Comparison of ENCODE assay signal across 8 mouse cellular contexts in the genomic region with DNA sequence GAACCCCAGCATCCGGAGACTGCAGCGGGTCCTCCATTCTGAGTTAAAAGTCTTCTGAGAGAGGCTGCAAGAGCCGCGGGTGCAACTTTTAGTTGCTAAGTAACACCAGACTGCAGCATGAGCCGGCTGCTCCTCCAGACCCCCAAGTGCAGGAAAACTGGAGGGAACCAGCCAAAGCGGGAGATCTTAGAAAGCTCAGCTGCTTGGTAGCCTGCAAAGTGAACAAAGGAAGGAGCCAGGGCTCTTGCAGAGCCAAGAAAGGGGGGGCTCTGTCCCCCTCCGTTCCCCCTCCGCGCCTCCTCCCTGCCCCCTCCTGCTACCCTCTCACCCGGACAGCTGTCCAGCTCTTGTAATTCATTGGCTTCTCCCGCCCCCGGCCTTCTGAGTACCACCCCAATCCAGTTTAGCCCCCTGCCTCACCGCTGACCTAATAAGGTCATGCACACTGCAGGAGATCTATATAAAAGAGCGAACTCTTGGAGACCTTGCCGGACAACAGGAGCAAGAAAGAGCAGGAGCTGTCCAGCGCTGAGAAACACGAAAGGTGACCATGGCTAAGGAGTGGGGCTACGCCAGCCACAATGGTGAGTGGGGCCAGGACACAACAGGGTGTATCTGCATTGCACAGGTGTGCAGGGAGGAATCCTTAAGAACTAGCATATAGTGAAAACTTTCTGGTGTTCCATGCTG. TPM values are rescaled to one million over a fixed set of nuclear protein-coding genes. Genes with fewer than 3 reads are reported as not detected.
DNase-seq lines count a peak whose midpoint lies in the region; ATAC-seq and TF ChIP-seq lines count a peak whose summit lies in the region.

A gene (plus strand): TSS at position 491 of the 690 bp plus-strand sequence.

- no peaks in the 10 kb centered on the region for H3K4me1 ChIP-seq in bone marrow, adult 2 months (ENCODE audit: control insufficient read depth, insufficient read depth, low read length)
- peaks cover 4% of the 10 kb centered on the region for H3K4me1 ChIP-seq in hindbrain, embryonic 16.5 days (ENCODE audit: control insufficient read depth, insufficient read depth, low read depth, low read length)

- no peak within 1 kb of the TSS for H3K4me3 ChIP-seq in bone marrow, adult 2 months (replicated peaks; ENCODE audit: control insufficient read depth, low read depth, low read length)
- peak within 1 kb of the TSS; percentile 46 for H3K4me3 ChIP-seq in hindbrain, embryonic 16.5 days (ENCODE audit: low read length)

- no peaks in the 10 kb centered on the region for H3K27me3 ChIP-seq in hindbrain, embryonic 16.5 days (replicated peaks; ENCODE audit: control insufficient read depth, insufficient read depth, low read length)

- TF ChIP-seq POLR2A in bone marrow, adult 2 months (IDR thresholded peaks at IDR 0.05; ENCODE audit: borderline replicate concordance, control insufficient read depth, low read depth, low read length) = no peak

- peak; percentile 40 for DNase-seq in left cerebral cortex, postnatal 4 days
- no peak for DNase-seq in left cerebral cortex, adult 18-20 months (ENCODE audit: low spot score in 2 of 2)
- no peak for DNase-seq in gastrocnemius, adult 18-20 months (ENCODE audit: low spot score)
- DNase-seq in mesoderm, embryonic 11.5 days (ENCODE audit: low read depth, low spot score) = peak; percentile 67
- no peak for DNase-seq in urinary bladder, adult 18-20 months (ENCODE audit: low spot score in 2 of 2)
- no peak for DNase-seq in layer of hippocampus, postnatal 14 days (ENCODE audit: low spot score in 2 of 2)

- no peak within 1 kb of the TSS for H3K27ac ChIP-seq in bone marrow, adult 2 months (ENCODE audit: control insufficient read depth, insufficient read depth, low read depth, low read length, poor library complexity)
- no peak within 1 kb of the TSS for H3K27ac ChIP-seq in hindbrain, embryonic 16.5 days (ENCODE audit: low read depth, low read length)

- H3K9me3 ChIP-seq in hindbrain, embryonic 16.5 days (ENCODE audit: control insufficient read depth, low read length) = no peaks in the 10 kb centered on the region

- peak within 1 kb of the TSS; percentile 28 for H3K9ac ChIP-seq in hindbrain, embryonic 16.5 days (ENCODE audit: low read depth, low read length)

- ATAC-seq in hindbrain, embryonic 16.5 days = peak; percentile 94

- intact Hi-C loops in left cerebral cortex, postnatal 4 days (cut with DNase I) = no loop called here

- peak within 1 kb of the TSS; percentile 94 for H3K4me2 ChIP-seq in hindbrain, embryonic 16.5 days (ENCODE audit: low read length)

- no peaks in the 10 kb centered on the region for H3K36me3 ChIP-seq in hindbrain, embryonic 16.5 days (ENCODE audit: control insufficient read depth, insufficient read depth, low read length)

- WGBS in bone marrow, adult 2 months = 18% methylated on average over 17 of the region's 18 CpGs
- WGBS in hindbrain, embryonic 16.5 days = 6% methylated on average over 18 of the region's 18 CpGs

- TF ChIP-seq CTCF in bone marrow, adult 2 months (IDR thresholded peaks at IDR 0.05; ENCODE audit: control insufficient read depth, insufficient read depth, low read length) = no peak

RNA-seq across cellular contexts. Expression of the gene that starts here (rescaled TPM):
- total RNA-seq in left cerebral cortex, postnatal 4 days (2021) = 1 to 10 TPM; 1.6 to 2.2 TPM
- 1 to 10 TPM in 1 of 2 experiments, under 1 TPM in 1; 0.89 to 1.3 TPM for total RNA-seq in left cerebral cortex, adult 18-20 months (2021)
- 19.2 and 25.4 TPM in 2 replicates for polyA plus RNA-seq in bone marrow, adult 2 months (2011; ENCODE audit: insufficient read depth, insufficient read length, low replicate concordance, missing spikeins)
- 1,000 to 10,000 TPM; 1,448 to 1,773 TPM for total RNA-seq in gastrocnemius, adult 18-20 months (2021)
- polyA plus RNA-seq in hindbrain, embryonic 16.5 days (2015; fragmentation: Nextera tagmentation; extraction: Ambion mirVana) = 3.3 and 14.8 TPM in 2 replicates
- total RNA-seq in layer of hippocampus, postnatal 14 days (2021) = under 1 TPM; 0.41 to 0.67 TPM

Comparison
In these comparisons a context has a peak if more than half of its experiments do, and no peak if none do; other contexts are left out.
1. RNA of the gene that starts here (total RNA-seq): 1,448 to 1,773 TPM in gastrocnemius, adult 18-20 months; 1.6 to 2.2 TPM in left cerebral cortex, postnatal 4 days, 0.89 to 1.3 TPM in left cerebral cortex, adult 18-20 months and 0.41 to 0.67 TPM in layer of hippocampus, postnatal 14 days; every median in the first group is over 100 times any median in the second.
2. DNase-seq: peak in left cerebral cortex, postnatal 4 days (single experiment) and mesoderm, embryonic 11.5 days (single experiment); none in left cerebral cortex, adult 18-20 months (0 of 2), gastrocnemius, adult 18-20 months (single experiment), urinary bladder, adult 18-20 months (0 of 2) and layer of hippocampus, postnatal 14 days (0 of 2).